Mouse (Mus musculus) ES-E14 (cell line): ENCODE measurements around the gene Cmc1. TPM values are rescaled to one million over a fixed set of nuclear protein-coding genes. Genes with fewer than 3 reads are reported as not detected.

ENCODE experiments used
- DNase-seq: peaks from one replicate; pipeline ENCODE4 v3.0.0-alpha.2; 2013; ENCODE audit warnings: low read depth, low spot score
- H3K27ac ChIP-seq: 2 replicates; pipeline ENCODE4 v1.5.1; 2012; ENCODE audit warnings: low read depth, mild to moderate bottlenecking, low read length, moderate library complexity, mixed read lengths; ENCODE audit not compliant: poor library complexity, insufficient read depth, severe bottlenecking
- H3K36me3 ChIP-seq: 2 replicates; pipeline ENCODE4 v1.6.1; 2012; ENCODE audit warnings: mild to moderate bottlenecking, low read length, moderate library complexity, mixed read lengths; ENCODE audit not compliant: control insufficient read depth, poor library complexity, insufficient read depth, severe bottlenecking
- H3K4me1 ChIP-seq, 2 experiments: fragments of 150-350 bp in 1 of 2; sonication (generic) in 1 of 2; 2 replicates each; pipeline ENCODE4 v1.6.1; 2012; ENCODE audit warnings: low read length in 2 of 2, mild to moderate bottlenecking in 1 of 2, mixed read lengths in 1 of 2; ENCODE audit not compliant: control insufficient read depth in 2 of 2, insufficient read depth in 2 of 2, poor library complexity in 1 of 2
- H3K4me3 ChIP-seq, 2 experiments: fragments of 150-350 bp in 1 of 2; sonication (generic) in 1 of 2; 2 replicates each; pipeline ENCODE4 v1.5.1; 2012; ENCODE audit warnings: low read length in 2 of 2, low read depth in 1 of 2, mild to moderate bottlenecking in 1 of 2, mixed read lengths in 1 of 2; ENCODE audit not compliant: insufficient read depth in 1 of 2, poor library complexity in 1 of 2, severe bottlenecking in 1 of 2
- H3K9ac ChIP-seq: 2 replicates; pipeline ENCODE4 v1.6.1; 2012; ENCODE audit warnings: low read depth, mild to moderate bottlenecking, low read length, mixed read lengths; ENCODE audit not compliant: poor library complexity, insufficient read depth, severe bottlenecking
- H3K9me3 ChIP-seq: fragments of 150-350 bp; sonication (generic); 2 replicates; pipeline ENCODE4 v1.6.1; 2012; ENCODE audit warnings: low read depth, mild to moderate bottlenecking, low read length; ENCODE audit not compliant: control insufficient read depth, insufficient read depth
- CHD2 ChIP-seq: IDR thresholded peaks from 2 replicates; pipeline ENCODE4 v1.6.1; 2014; ENCODE audit warnings: mild to moderate bottlenecking, low read depth, low read length, inconsistent platforms
- HCFC1 ChIP-seq: IDR thresholded peaks from 2 replicates; pipeline ENCODE4 v1.6.1; 2012; ENCODE audit warnings: low read length, inconsistent platforms, borderline replicate concordance; ENCODE audit not compliant: insufficient read depth
- MAFK ChIP-seq: IDR thresholded peaks from 2 replicates; pipeline ENCODE4 v1.6.1; 2014; ENCODE audit warnings: mild to moderate bottlenecking, low read depth, low read length, inconsistent platforms; ENCODE audit not compliant: insufficient read depth
- ZC3H11A ChIP-seq: IDR thresholded peaks from 2 replicates; pipeline ENCODE4 v1.6.1; 2012; ENCODE audit warnings: low read depth, mild to moderate bottlenecking, inconsistent platforms, low read length, borderline replicate concordance
- ZNF384 ChIP-seq: IDR thresholded peaks from 2 replicates; pipeline ENCODE4 v1.6.1; 2012; ENCODE audit warnings: low read depth, low read length, inconsistent platforms
- in situ Hi-C, 2 experiments: fragments of 600-800 bp; cut with MboI; formaldehyde crosslinking; loops; one replicate each; pipeline ENCODE4 v1.15.1; 2025; ENCODE audit warnings: low sequenced_read_pairs in 2 of 2, inconsistent platforms in 1 of 2; ENCODE audit not compliant: unreplicated experiment in 2 of 2
- total RNA-seq: library from RNA; depleted of rRNA; stranded (reverse); fragments of 300-350 nt; gene quantifications from 2 replicates; pipeline ENCODE4 v1.2.3, GENCODE M21; 2012

Cmc1 gene
- total RNA-seq, 1 experiment, result 18.8 TPM

GRCm38 (mm10) chr9:118043581-118043980, 106.4 kb downstream of the Cmc1 start:
- no peak overlapping the region for H3K9ac ChIP-seq
- no peak overlapping the region for H3K4me3 ChIP-seq
- in situ Hi-C loops, result no loop called here
- H3K9me3 ChIP-seq, result no peaks in the 10 kb centered on the region
- peaks cover 4% of the 10 kb centered on the region for H3K36me3 ChIP-seq
- TF ChIP-seq ZC3H11A, result no peak
- no peak for TF ChIP-seq ZNF384
- TF ChIP-seq CHD2, result no peak
- no peak for TF ChIP-seq MAFK
- TF ChIP-seq HCFC1, result no peak
- no peak overlapping the region for H3K27ac ChIP-seq
- H3K4me1 ChIP-seq, result no peaks in the 10 kb centered on the region
- DNase-seq, result no peak

GRCm38 (mm10) chr9:118042738-118043137, 107.2 kb downstream of the Cmc1 start:
- no peak overlapping the region for H3K9ac ChIP-seq
- peaks cover 2% of the 10 kb centered on the region; the same call in 1 of the 2 replicates for H3K36me3 ChIP-seq
- in situ Hi-C loops, result no loop called here
- TF ChIP-seq ZNF384 (no peak), MAFK (no peak), ZC3H11A (no peak), HCFC1 (no peak), CHD2 (no peak)
- DNase-seq, result no peak
- H3K4me3 ChIP-seq, result no peak overlapping the region
- no peaks in the 10 kb centered on the region for H3K9me3 ChIP-seq
- H3K4me1 ChIP-seq, result no peaks in the 10 kb centered on the region
- no peak overlapping the region for H3K27ac ChIP-seq

DNA sequence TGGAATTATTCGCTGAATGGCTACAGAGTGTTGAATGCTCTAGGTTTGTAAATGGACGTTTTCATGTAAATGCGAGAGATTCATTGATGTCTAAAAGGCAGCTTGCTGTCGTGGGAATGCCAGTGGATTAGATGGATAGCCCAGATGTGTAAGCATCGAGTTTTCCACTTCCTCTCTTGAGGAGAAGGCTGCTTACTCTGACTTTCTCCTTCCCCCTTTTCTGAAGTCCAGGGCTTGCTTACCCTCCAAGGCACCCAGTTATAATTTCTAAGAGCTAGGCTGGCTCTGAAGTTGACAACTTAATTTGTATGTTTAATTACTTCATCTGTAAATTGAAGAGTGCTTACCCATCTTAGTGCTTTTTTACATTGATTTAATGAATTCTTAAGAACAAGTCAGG, 108.3 kb downstream of the Cmc1 start:
- Histone ChIP-seq H3K4me1 (no peaks in the 10 kb centered on the region), H3K27ac (no peak overlapping the region), H3K4me3 (peak overlapping the region; percentile 78 to 82; a peak in 3 of 4 replicates), H3K36me3 (0 out of 2 replicates have a peak, but pooled peaks cover 2% of the 10 kb centered on the region), H3K9me3 (no peaks in the 10 kb centered on the region), H3K9ac (no peak overlapping the region; the same call in 1 of the 2 replicates)
- no peak for DNase-seq
- in situ Hi-C loops, result no loop called here
- TF ChIP-seq HCFC1 (no peak), MAFK (no peak), CHD2 (no peak), ZC3H11A (no peak), ZNF384 (no peak)

DNA sequence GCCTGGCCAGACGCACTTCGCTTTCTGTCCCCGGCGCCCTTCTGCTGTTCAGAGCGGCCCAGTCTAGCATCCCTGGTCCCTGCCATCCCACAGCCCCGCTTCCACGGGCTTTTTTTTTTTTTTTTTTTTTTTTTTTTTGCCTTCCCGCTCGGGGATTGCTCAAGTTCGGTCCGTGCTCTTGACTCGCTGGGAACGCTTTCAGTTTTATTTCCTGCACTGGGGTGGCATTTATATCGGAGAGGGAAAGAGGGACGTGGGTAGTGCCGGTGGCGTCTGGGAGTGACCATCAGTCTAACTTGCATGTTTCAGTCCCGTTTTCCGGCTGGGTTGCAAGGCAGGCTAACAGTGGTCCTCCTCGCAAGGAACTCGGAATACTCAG, 109.0 kb downstream of the Cmc1 start:
- no peaks in the 10 kb centered on the region for H3K4me1 ChIP-seq
- peak overlapping the region; percentile 78 to 82 for H3K4me3 ChIP-seq
- H3K9me3 ChIP-seq, result no peaks in the 10 kb centered on the region
- in situ Hi-C loops, result no loop called here
- peak overlapping the region; percentile 80 for H3K9ac ChIP-seq
- no peak for DNase-seq
- 0 out of 2 replicates have a peak, but pooled peaks cover 2% of the 10 kb centered on the region for H3K36me3 ChIP-seq
- TF ChIP-seq ZNF384 (peak; percentile 91), ZC3H11A (no peak)
- H3K27ac ChIP-seq, result peak overlapping the region; percentile 86
